Mouse (Mus musculus) hindbrain, embryonic 12.5 days (tissue): ENCODE results near the gene Ip6k1. TPM values are rescaled to one million over a fixed set of nuclear protein-coding genes. Genes with fewer than 3 reads are reported as not detected.
A peak's percentile ranks its signal among the peaks of the same experiment; 100 is the strongest.

Source experiments
- ATAC-seq: fragments of 200-750 bp; cut with Nextera tagmentation; 2 replicates; pipeline ENCODE4 v1.8.0; 2017; ENCODE audit warnings: moderate TSS enrichment; ENCODE audit not compliant: low FRiP score
- H3K27ac ChIP-seq: fragments of 300-500 bp; sonication (generic); 2 replicates; pipeline ENCODE4 v1.5.1; 2016; ENCODE audit warnings: mild to moderate bottlenecking
- H3K27me3 ChIP-seq: fragments of 300-500 bp; sonication (generic); 2 replicates; pipeline ENCODE4 v1.6.1; 2016; ENCODE audit warnings: mild to moderate bottlenecking
- H3K36me3 ChIP-seq: fragments of 300-500 bp; sonication (generic); 2 replicates; pipeline ENCODE4 v1.6.1; 2016; ENCODE audit warnings: mild to moderate bottlenecking
- H3K4me1 ChIP-seq: fragments of 300-500 bp; sonication (generic); 2 replicates; pipeline ENCODE4 v1.6.1; 2016
- H3K4me2 ChIP-seq: fragments of 300-500 bp; sonication (generic); replicated peaks from 2 replicates; pipeline ENCODE4 v1.6.1; 2016; ENCODE audit warnings: mild to moderate bottlenecking
- H3K4me3 ChIP-seq: fragments of 300-500 bp; sonication (generic); 2 replicates; pipeline ENCODE4 v1.5.1; 2016; ENCODE audit warnings: mild to moderate bottlenecking
- H3K9ac ChIP-seq: fragments of 300-500 bp; sonication (generic); 2 replicates; pipeline ENCODE4 v1.6.1; 2016; ENCODE audit warnings: mild to moderate bottlenecking, moderate library complexity
- H3K9me3 ChIP-seq: fragments of 300-500 bp; sonication (generic); replicated peaks from 2 replicates; pipeline ENCODE4 v1.6.1; 2016; ENCODE audit warnings: mild to moderate bottlenecking
- WGBS: fragments of 180-500 bp; shearing (Covaris S2); methylation state at CpG from one replicate; pipeline ENCODE4 v1.1.7; 2016; 5-methylcytosine and 5-hydroxymethylcytosine counted together
- microRNA-seq: library from miRNA; unstranded; fragments of <30 nt; microRNA quantifications from one replicate; pipeline ENCODE4, GENCODE M21; 2017
- polyA plus RNA-seq: library from polyadenylated mRNA; unstranded; fragments of >200 nt; fragmentation: Nextera tagmentation; extraction: Ambion mirVana; gene quantifications from 2 replicates; pipeline ENCODE4 v1.2.1, GENCODE M21; 2016

Gene Ip6k1
- polyA plus RNA-seq, 1 experiment from 2014 or later, result 102 TPM

- WGBS, result 62% methylated on average over 10 of the region's 10 CpGs
- H3K36me3 ChIP-seq, result peaks cover 38% of the 10 kb centered on the region
- no peak overlapping the region for H3K4me3 ChIP-seq
- H3K27me3 ChIP-seq, result no peaks in the 10 kb centered on the region
- ATAC-seq, result no peak
- H3K4me2 ChIP-seq, result no peak overlapping the region
- no peaks in the 10 kb centered on the region for H3K9me3 ChIP-seq
- H3K27ac ChIP-seq, result peak overlapping the region; percentile 23; the same call in 1 of the 2 replicates
- H3K4me1 ChIP-seq, result peaks cover 18% of the 10 kb centered on the region
- H3K9ac ChIP-seq, result no peak overlapping the region
These were observed 93.8 kb downstream of the Ip6k1 start for GRCm38 (mm10) chr9:108095949-108096712.

Small RNA genes lying within 50 kb of the gene (microRNA-seq; reads per million reads assigned to microRNA genes)
- gene Mir7088, result not detected

Other genes with a start within 250 kb of the Ip6k1 start
- 260 and 271 TPM in 2 replicates for gene Rbm5, start 231.5 kb upstream of the Ip6k1 start, polyA plus RNA-seq
- 125 and 135 TPM in 2 replicates for gene Rbm6, start 129.3 kb upstream of the Ip6k1 start, polyA plus RNA-seq
- gene Mon1a, start 114.3 kb upstream of the Ip6k1 start, polyA plus RNA-seq, result 17.1 and 20.1 TPM in 2 replicates
- gene Mst1r, start 95.6 kb upstream of the Ip6k1 start, polyA plus RNA-seq, result 2.0 and 2.3 TPM in 2 replicates
- gene Actl11, start 74.0 kb upstream of the Ip6k1 start, polyA plus RNA-seq, result not detected in 2 replicates
- 7.3 and 7.9 TPM in 2 replicates for gene Camkv, start 66.8 kb upstream of the Ip6k1 start, polyA plus RNA-seq
- 15.8 and 17.4 TPM in 2 replicates for gene Traip, start 52.4 kb upstream of the Ip6k1 start, polyA plus RNA-seq
- gene Uba7, start 27.0 kb upstream of the Ip6k1 start, polyA plus RNA-seq, result 11.5 and 12.7 TPM in 2 replicates
- gene Gm20661, start 19.4 kb upstream of the Ip6k1 start, polyA plus RNA-seq, result 3.2 and 3.3 TPM in 2 replicates
- 51.0 and 52.6 TPM in 2 replicates for gene Inka1, start 16.6 kb upstream of the Ip6k1 start, polyA plus RNA-seq
- 5.5 and 5.7 TPM in 2 replicates for gene Cdhr4, start 10.0 kb upstream of the Ip6k1 start, polyA plus RNA-seq
- gene Gm20662, start 6.2 kb upstream of the Ip6k1 start, polyA plus RNA-seq, result 0.13 TPM in 1 of 2 replicates, not detected in the other
- 21.9 and 25.0 TPM in 2 replicates for gene Gmppb, start 46.7 kb downstream of the Ip6k1 start, polyA plus RNA-seq
- gene Amigo3, start 50.7 kb downstream of the Ip6k1 start, polyA plus RNA-seq, result 3.9 TPM in 2 replicates
- 0.31 and 0.72 TPM in 2 replicates for gene Mst1, start 77.9 kb downstream of the Ip6k1 start, polyA plus RNA-seq
- gene Rnf123, start 80.8 kb downstream of the Ip6k1 start, polyA plus RNA-seq, result 39.5 and 40.7 TPM in 2 replicates
- 54.3 and 58.6 TPM in 2 replicates for gene Apeh, start 92.1 kb downstream of the Ip6k1 start, polyA plus RNA-seq
- gene Bsn, start 187.9 kb downstream of the Ip6k1 start, polyA plus RNA-seq, result 5.4 and 6.1 TPM in 2 replicates